Mouse (Mus musculus) G1E (cell line): ENCODE measurements at regions not wholly inside any gene's neighbourhood (a gene's known extent, or its start where the extent isn't known, plus 50 kb on each side); places are given as distances from the start of the nearest gene placed in this dataset.

Experiments
- CTCF ChIP-seq: IDR thresholded peaks from 2 replicates; pipeline ENCODE4 v1.5.1; 2012; ENCODE audit warnings: low read depth, low read length, inconsistent platforms, mixed read lengths
- GATA1 ChIP-seq: IDR thresholded peaks from 2 replicates; pipeline ENCODE4 v1.6.1; 2012; ENCODE audit warnings: borderline replicate concordance, low read length, inconsistent platforms, mixed read lengths
- GATA2 ChIP-seq: IDR thresholded peaks from 2 replicates; pipeline ENCODE4 v1.6.1; 2012; ENCODE audit warnings: low read depth, low read length, inconsistent platforms, borderline replicate concordance
- POLR2AphosphoS5 ChIP-seq: IDR thresholded peaks from 2 replicates; pipeline ENCODE4 v1.6.1; 2012; ENCODE audit warnings: low read depth, low read length, inconsistent platforms; ENCODE audit not compliant: insufficient replicate concordance
- TAL1 ChIP-seq: conservative IDR thresholded peaks from 2 replicates; pipeline ENCODE4 v1.6.1; 2012; ENCODE audit warnings: low read depth, low read length, inconsistent platforms, mixed read lengths

GRCm38 (mm10) chr3:129386522-129386921, 54.0 kb upstream of the Enpep start:
- TF ChIP-seq CTCF (no peak), GATA1 (no peak), TAL1 (no peak), POLR2AphosphoS5 (no peak), GATA2 (no peak)
